Mouse (Mus musculus) fibroblast of lung, adult 2 months (primary cell): ENCODE data around the gene Foxn3.

ENCODE experiments used
- DNase-seq: peaks from one replicate; pipeline ENCODE4 v3.0.0-alpha.2; 2011; ENCODE audit warnings: low read depth

Gene Foxn3

GRCm38 (mm10) chr12:99293532-99293931 lies 269.9 kb downstream of the Foxn3 start:
- no peak for DNase-seq

GRCm38 (mm10) chr12:99292152-99292551 lies 271.2 kb downstream of the Foxn3 start:
- DNase-seq = no peak

- DNase-seq = no peak
Observed at GRCm38 (mm10) chr12:99287081-99287480, 276.3 kb downstream of the Foxn3 start.

GRCm38 (mm10) chr12:99286662-99287061 lies 276.7 kb downstream of the Foxn3 start:
- DNase-seq = no peak

GRCm38 (mm10) chr12:99285656-99286055 lies 277.7 kb downstream of the Foxn3 start:
- DNase-seq = no peak

- DNase-seq = no peak
Observed at GRCm38 (mm10) chr12:99285199-99285598, 278.2 kb downstream of the Foxn3 start.

GRCm38 (mm10) chr12:99284419-99285069 lies 278.8 kb downstream of the Foxn3 start:
- no peak for DNase-seq

- no peak for DNase-seq
Observed at GRCm38 (mm10) chr12:99280826-99281225, 282.6 kb downstream of the Foxn3 start.

- DNase-seq = no peak
Observed at GRCm38 (mm10) chr12:99280291-99280690, 283.1 kb downstream of the Foxn3 start.

- no peak for DNase-seq
Observed at GRCm38 (mm10) chr12:99279426-99279825, 284.0 kb downstream of the Foxn3 start.

- no peak for DNase-seq
Observed at GRCm38 (mm10) chr12:99274589-99274988, 288.8 kb downstream of the Foxn3 start.

GRCm38 (mm10) chr12:99269396-99269795 lies 294.0 kb downstream of the Foxn3 start:
- no peak for DNase-seq

GRCm38 (mm10) chr12:99268954-99269353 lies 294.4 kb downstream of the Foxn3 start:
- DNase-seq = no peak

GRCm38 (mm10) chr12:99267732-99268131 lies 295.6 kb downstream of the Foxn3 start:
- peak; percentile 64 for DNase-seq

GRCm38 (mm10) chr12:99266434-99266833 lies 296.9 kb downstream of the Foxn3 start:
- no peak for DNase-seq

- DNase-seq = no peak
Observed at GRCm38 (mm10) chr12:99265777-99266176, 297.6 kb downstream of the Foxn3 start.

GRCm38 (mm10) chr12:99264386-99264785 lies 299.0 kb downstream of the Foxn3 start:
- no peak for DNase-seq

GRCm38 (mm10) chr12:99263592-99264335 lies 299.6 kb downstream of the Foxn3 start:
- peak; percentile 93 for DNase-seq

- DNase-seq = no peak
Observed at GRCm38 (mm10) chr12:99262840-99263239, 300.5 kb downstream of the Foxn3 start.

- DNase-seq = no peak
Observed at GRCm38 (mm10) chr12:99262066-99262599, 301.2 kb downstream of the Foxn3 start.

GRCm38 (mm10) chr12:99260171-99260570 lies 303.2 kb downstream of the Foxn3 start:
- DNase-seq = peak; percentile 58

GRCm38 (mm10) chr12:99257570-99257969 lies 305.8 kb downstream of the Foxn3 start:
- DNase-seq = no peak

- no peak for DNase-seq
Observed at GRCm38 (mm10) chr12:99256997-99257396, 306.4 kb downstream of the Foxn3 start.
